Mouse (Mus musculus): ENCODE data around the gene Mtmr12.

Gene Mtmr12

DNA sequence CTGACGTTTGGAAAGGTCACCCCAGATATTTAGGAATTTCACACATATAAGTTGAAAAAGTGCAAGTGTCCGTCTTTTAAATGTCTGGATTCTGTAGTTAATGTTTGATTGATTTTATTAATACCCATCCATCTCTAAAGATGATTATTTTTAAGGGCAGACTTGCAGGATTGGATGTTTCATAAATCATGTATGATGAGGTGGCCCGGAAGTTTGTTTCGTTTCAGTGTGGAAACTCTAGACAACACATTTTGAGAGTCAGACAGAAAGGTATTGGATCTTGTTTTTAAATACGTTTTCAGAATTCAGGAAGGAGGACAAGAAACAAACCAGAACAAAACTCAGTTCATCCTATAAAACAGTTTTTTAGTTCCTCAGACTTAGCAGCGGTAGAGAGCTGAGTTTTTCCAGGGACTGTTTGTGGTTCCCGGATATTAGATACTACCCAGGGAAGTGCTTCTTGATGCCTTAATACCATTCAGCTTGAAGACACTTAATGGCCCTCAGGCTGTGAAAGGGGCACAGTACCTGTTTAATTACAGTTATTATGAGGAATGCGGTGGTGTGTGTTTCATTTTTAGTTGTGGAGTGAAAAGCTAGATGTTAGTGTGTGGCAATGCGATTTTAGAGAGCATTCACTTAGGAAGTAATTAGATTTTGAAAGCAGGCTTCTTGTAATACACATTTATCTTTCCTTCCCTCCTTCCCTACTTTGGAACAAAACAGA, 118.0 kb downstream of the Mtmr12 start:
- DNase-seq = no peak

Measured in cerebellum, postnatal 25 days (tissue).